Mouse (Mus musculus): ENCODE measurements around the gene Slc13a1. TPM values are rescaled to one million over a fixed set of nuclear protein-coding genes. Genes with fewer than 3 reads are reported as not detected.

Gene Slc13a1
- polyA plus RNA-seq, 3 experiments from 2014 or later = not detected

GRCm38 (mm10) chr6:24076089-24076488 is 91.8 kb downstream of the Slc13a1 start:
- no peak for ATAC-seq

DNA sequence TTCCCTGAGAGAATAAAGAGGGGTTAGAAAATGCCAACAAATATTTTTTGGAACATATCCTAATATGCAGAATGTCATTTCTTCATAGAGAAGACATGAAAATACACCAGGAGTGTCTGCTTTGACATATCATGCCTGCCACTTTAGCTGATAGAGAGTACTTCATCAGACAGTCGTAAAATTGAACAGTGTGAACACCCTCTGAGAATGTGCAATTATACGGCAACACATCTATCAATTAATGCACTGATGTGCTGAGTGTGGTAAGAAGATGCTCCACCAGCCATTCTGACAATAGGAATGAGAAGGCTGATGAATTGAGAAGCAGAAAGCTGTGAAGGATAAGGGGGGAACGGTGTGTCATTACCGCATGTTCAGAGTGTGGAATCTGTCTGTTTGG is 95.1 kb downstream of the Slc13a1 start:
- ATAC-seq = no peak

- no peak for ATAC-seq
These were observed 108.1 kb downstream of the Slc13a1 start for GRCm38 (mm10) chr6:24059754-24060153.

GRCm38 (mm10) chr6:24055086-24055485 is 112.8 kb downstream of the Slc13a1 start:
- ATAC-seq = no peak

DNA sequence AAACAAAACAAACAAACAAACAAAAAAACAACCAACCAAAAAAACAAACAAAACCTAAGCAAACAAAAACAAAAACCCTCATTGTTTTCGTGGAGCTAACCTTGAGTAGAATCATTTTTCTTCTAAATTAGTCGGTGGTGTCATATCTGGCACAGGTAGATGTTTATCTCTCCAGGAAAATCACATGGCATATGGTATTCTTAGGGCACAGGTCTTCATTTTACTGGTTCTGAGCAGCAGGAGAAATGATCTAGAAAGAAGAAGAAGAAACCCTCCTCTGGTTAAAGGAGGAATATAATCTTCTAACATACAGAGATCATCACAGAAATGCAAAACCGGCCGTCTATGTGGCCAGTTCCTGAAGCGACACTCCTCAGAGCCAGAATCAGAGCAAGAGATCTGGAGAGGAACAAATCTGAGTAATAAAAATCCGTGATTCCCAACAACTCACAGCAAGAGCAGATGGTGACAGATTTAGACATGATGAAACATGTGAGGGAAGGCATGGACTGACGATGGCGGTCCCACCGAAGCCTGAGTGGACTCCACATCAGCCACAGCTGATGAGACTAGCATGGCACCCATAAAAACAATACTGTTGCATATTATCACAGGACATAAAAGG is 113.7 kb downstream of the Slc13a1 start:
- ATAC-seq = no peak

DNA sequence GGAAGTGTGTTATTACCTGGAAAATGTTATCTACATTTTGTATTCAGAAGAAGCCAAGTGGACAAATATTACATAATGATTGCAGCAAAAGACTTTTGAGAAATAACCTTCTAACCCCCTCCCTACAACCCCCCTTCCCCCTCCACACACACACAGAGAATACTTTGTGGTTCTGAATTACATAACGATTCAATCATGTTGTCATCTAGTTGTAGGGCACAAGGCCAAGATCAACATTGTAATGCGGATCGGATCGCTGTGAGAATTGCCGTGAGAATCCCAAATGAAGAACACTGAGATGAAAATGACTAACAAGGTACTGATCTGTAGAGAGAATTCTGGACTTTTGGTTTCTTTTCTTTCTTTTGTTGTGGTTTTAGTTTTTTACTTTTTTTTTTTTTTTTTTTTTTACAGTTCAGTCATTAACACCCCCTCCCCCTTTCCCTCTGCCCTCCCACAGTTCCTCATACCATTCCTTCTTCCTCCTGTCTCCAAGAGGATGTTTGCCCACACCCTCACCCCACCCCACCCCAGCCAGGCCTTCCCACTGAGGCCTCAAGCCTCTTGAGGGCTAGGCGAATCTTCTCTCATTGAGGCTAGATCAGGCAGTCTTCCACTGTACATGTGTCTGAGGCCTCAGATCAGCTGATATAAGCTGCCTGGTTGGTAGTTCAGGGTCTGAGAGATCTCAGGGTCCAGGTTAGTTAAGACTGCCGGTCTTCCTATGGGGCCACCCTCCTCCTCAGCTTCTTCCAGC is 120.7 kb downstream of the Slc13a1 start:
- no peak for ATAC-seq

- ATAC-seq = no peak
These were observed 124.4 kb downstream of the Slc13a1 start for GRCm38 (mm10) chr6:24043496-24043895.

Other genes starting within 250 kb of the Slc13a1 start
- not detected for gene Tas2r118, start 198.0 kb downstream of the Slc13a1 start, polyA plus RNA-seq (2017; shearing (Covaris generic))

All from inflammation-experienced regulatory T-cells, adult 6 months (primary cell).